ENCODE assay signal across 20 mouse cellular contexts in the genomic region with DNA sequence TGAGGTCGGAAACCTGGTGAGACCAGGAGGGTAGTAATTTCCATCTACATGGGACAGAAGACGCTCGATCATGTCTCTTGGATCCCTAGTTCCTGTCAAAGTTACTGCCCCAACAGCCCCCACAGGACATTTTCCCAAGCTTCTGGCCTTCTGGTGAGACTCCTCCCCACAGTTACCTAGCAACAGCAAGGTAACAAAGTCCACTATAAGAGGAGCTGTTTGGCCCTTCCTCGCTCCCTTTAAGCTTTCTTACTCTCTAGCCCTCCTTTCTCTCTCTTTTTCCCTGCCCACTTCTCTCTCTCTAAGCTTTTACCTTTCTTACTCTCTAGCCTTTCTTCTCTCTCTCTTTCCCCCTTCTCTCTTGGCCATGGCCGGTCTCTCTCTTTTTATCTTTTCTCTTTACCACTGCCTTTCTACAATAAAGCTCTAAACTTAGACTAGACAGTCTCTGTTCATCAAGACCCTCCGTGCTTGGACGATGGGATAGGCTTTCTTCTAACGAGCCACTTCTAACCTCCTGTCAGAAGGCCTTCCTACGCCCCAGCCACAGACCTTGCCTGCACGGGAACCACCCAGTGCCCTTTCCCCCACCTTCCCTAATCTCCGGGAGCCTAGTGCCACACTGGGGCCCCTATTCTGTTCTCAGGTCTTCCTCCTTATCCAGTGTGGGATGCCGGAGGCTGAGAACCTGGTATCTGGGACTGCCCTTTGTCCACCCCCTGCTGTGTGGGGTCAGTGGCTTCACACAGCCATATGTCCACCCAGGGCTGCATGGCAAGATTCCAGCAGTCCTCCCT. TPM values are rescaled to one million over a fixed set of nuclear protein-coding genes. Genes with fewer than 3 reads are reported as not detected.
DNase-seq lines count a peak whose midpoint lies in the region; ATAC-seq and TF ChIP-seq lines count a peak whose summit lies in the region.
"Had no signal": no experiment of that assay in that cellular context is flagged by ENCODE, and none has a peak within 500 bp of the region (broad histone marks: within the 10 kb centered on the region; RNA-seq: fewer than 3 reads in every experiment).

No protein-coding gene starts in this region.

- ATAC-seq in intestine, embryonic 14.5 days (replicated peaks; ENCODE audit: low FRiP score, low TSS enrichment, low read depth): 0 out of 2 replicates have a peak, but pooled peaks have one; percentile 23
- no peak for ATAC-seq in intestine, postnatal 0 days
- peak; percentile 81 for ATAC-seq in intestine, embryonic 15.5 days
- no peak for ATAC-seq in forebrain, postnatal 0 days
- ATAC-seq: forebrain, embryonic 14.5 days; hindbrain, postnatal 0 days had no signal

- TF ChIP-seq CTCF in intestine, postnatal 0 days (IDR thresholded peaks at IDR 0.05; ENCODE audit: low read depth): no peak
- no peak for TF ChIP-seq CTCF in forebrain, postnatal 0 days (IDR thresholded peaks at IDR 0.05; ENCODE audit: low read depth)

- no peaks in the 10 kb centered on the region for H3K27me3 ChIP-seq in intestine, embryonic 14.5 days (replicated peaks; ENCODE audit: control insufficient read depth, insufficient read depth, low read length)
- H3K27me3 ChIP-seq in intestine, postnatal 0 days (replicated peaks; ENCODE audit: control insufficient read depth, insufficient read depth, low read length): no peaks in the 10 kb centered on the region
- H3K27me3 ChIP-seq in intestine, embryonic 15.5 days (replicated peaks): no peaks in the 10 kb centered on the region
- H3K27me3 ChIP-seq in forebrain, postnatal 0 days (ENCODE audit: insufficient read depth, low read length): no peaks in the 10 kb centered on the region
- H3K27me3 ChIP-seq: hindbrain, embryonic 12.5 days had no signal

- H3K27ac ChIP-seq in intestine, embryonic 14.5 days (ENCODE audit: low read depth): no peak overlapping the region
- H3K27ac ChIP-seq in intestine, postnatal 0 days (ENCODE audit: low read depth, low read length): no peak overlapping the region
- H3K27ac ChIP-seq in intestine, embryonic 15.5 days: no peak overlapping the region
- H3K27ac ChIP-seq in forebrain, postnatal 0 days (ENCODE audit: low read depth, low read length): no peak overlapping the region
- H3K27ac ChIP-seq: embryonic facial prominence, embryonic 10.5 days; forebrain, embryonic 10.5 days; heart, adult 2 months; hindbrain, embryonic 12.5 days; hindbrain, postnatal 0 days had no signal

- no peak overlapping the region for H3K9ac ChIP-seq in intestine, embryonic 14.5 days (ENCODE audit: low read length)
- H3K9ac ChIP-seq in intestine, postnatal 0 days (ENCODE audit: low read depth, low read length): no peak overlapping the region
- H3K9ac ChIP-seq in intestine, embryonic 15.5 days: no peak overlapping the region
- H3K9ac ChIP-seq in forebrain, postnatal 0 days: no peak overlapping the region
- H3K9ac ChIP-seq: hindbrain, embryonic 12.5 days had no signal

- no peak for DNase-seq in intestine, embryonic 14.5 days (ENCODE audit: low spot score)
- DNase-seq in CD4-positive helper T cell, adult 2 months (ENCODE audit: low read depth, low spot score): peak; percentile 3
- DNase-seq in skeletal muscle tissue, adult 2 months (ENCODE audit: low read depth, low spot score): peak; percentile 0
- DNase-seq in forebrain, postnatal 0 days: no peak
- DNase-seq: adrenal gland, adult 2 months; adrenal gland, postnatal 25 days; cerebellum, adult 2 months; cerebellum, postnatal 10 days; heart, adult 2 months; heart, postnatal 4 days had no signal

- H3K9me3 ChIP-seq in intestine, embryonic 14.5 days (ENCODE audit: control insufficient read depth, low read length): no peaks in the 10 kb centered on the region
- H3K9me3 ChIP-seq in intestine, postnatal 0 days (ENCODE audit: control insufficient read depth): no peaks in the 10 kb centered on the region
- no peaks in the 10 kb centered on the region for H3K9me3 ChIP-seq in intestine, embryonic 15.5 days
- H3K9me3 ChIP-seq in forebrain, postnatal 0 days (ENCODE audit: low read length): 0 out of 2 replicates have a peak, but pooled peaks cover 5% of the 10 kb centered on the region

- no peaks in the 10 kb centered on the region for H3K36me3 ChIP-seq in intestine, embryonic 14.5 days (ENCODE audit: control insufficient read depth, insufficient read depth, low read length)
- H3K36me3 ChIP-seq in intestine, postnatal 0 days (ENCODE audit: control insufficient read depth, insufficient read depth): no peaks in the 10 kb centered on the region
- H3K36me3 ChIP-seq in intestine, embryonic 15.5 days: no peaks in the 10 kb centered on the region
- no peaks in the 10 kb centered on the region for H3K36me3 ChIP-seq in forebrain, postnatal 0 days (ENCODE audit: insufficient read depth)
- H3K36me3 ChIP-seq: embryonic facial prominence, embryonic 10.5 days; forebrain, embryonic 10.5 days; hindbrain, embryonic 12.5 days had no signal

- H3K4me2 ChIP-seq in intestine, embryonic 14.5 days (ENCODE audit: low read length): no peak overlapping the region
- no peak overlapping the region; the same call in 1 of the 2 replicates for H3K4me2 ChIP-seq in intestine, postnatal 0 days (replicated peaks; ENCODE audit: low read depth)
- no peak overlapping the region; the same call in 1 of the 2 replicates for H3K4me2 ChIP-seq in intestine, embryonic 15.5 days (replicated peaks)
- H3K4me2 ChIP-seq in forebrain, postnatal 0 days (ENCODE audit: low read depth): no peak overlapping the region
- H3K4me2 ChIP-seq: heart, embryonic 11.5 days; hindbrain, embryonic 12.5 days had no signal

- 83% methylated on average over 12 of the region's 12 CpGs for WGBS in intestine, embryonic 14.5 days
- WGBS in intestine, postnatal 0 days: 64% methylated on average over 12 of the region's 12 CpGs
- 71% methylated on average over 12 of the region's 12 CpGs for WGBS in intestine, embryonic 15.5 days
- WGBS in forebrain, postnatal 0 days: 82% methylated on average over 12 of the region's 12 CpGs

- H3K4me1 ChIP-seq in intestine, embryonic 14.5 days (replicated peaks; ENCODE audit: control insufficient read depth, insufficient read depth, low read length): no peaks in the 10 kb centered on the region
- H3K4me1 ChIP-seq in intestine, postnatal 0 days (replicated peaks; ENCODE audit: control insufficient read depth, insufficient read depth, low read length): no peaks in the 10 kb centered on the region
- H3K4me1 ChIP-seq in intestine, embryonic 15.5 days (replicated peaks): no peaks in the 10 kb centered on the region
- H3K4me1 ChIP-seq in forebrain, postnatal 0 days (ENCODE audit: insufficient read depth): no peaks in the 10 kb centered on the region
- H3K4me1 ChIP-seq: embryonic facial prominence, embryonic 10.5 days; forebrain, embryonic 10.5 days; hindbrain, embryonic 12.5 days had no signal

- H3K4me3 ChIP-seq in intestine, embryonic 14.5 days (ENCODE audit: low read depth, low read length): no peak overlapping the region
- H3K4me3 ChIP-seq in intestine, postnatal 0 days (ENCODE audit: low read depth, low read length): no peak overlapping the region
- H3K4me3 ChIP-seq in intestine, embryonic 15.5 days (replicated peaks): no peak overlapping the region
- H3K4me3 ChIP-seq in forebrain, postnatal 0 days (ENCODE audit: low read depth, low read length): no peak overlapping the region
- H3K4me3 ChIP-seq: embryonic facial prominence, embryonic 10.5 days; forebrain, embryonic 10.5 days; heart, adult 2 months; hindbrain, embryonic 12.5 days had no signal

RNA-seq across cellular contexts. Expression of gene Skint3, which starts 55.3 kb away (rescaled TPM):
- not detected in 2 replicates for polyA plus RNA-seq in intestine, embryonic 14.5 days (2014; fragmentation: Nextera tagmentation; extraction: Ambion mirVana)
- polyA plus RNA-seq in intestine, postnatal 0 days (2015; fragmentation: Nextera tagmentation; extraction: Ambion mirVana): not detected in 2 replicates
- polyA plus RNA-seq in intestine, embryonic 15.5 days (2015; fragmentation: Nextera tagmentation; extraction: Ambion mirVana): not detected in 2 replicates
- not detected in 2 replicates for total RNA-seq in forebrain, postnatal 0 days (2014; rRNA removed)
- not detected in 2 replicates for polyA plus RNA-seq in forebrain, postnatal 0 days (2015; fragmentation: Nextera tagmentation; extraction: Ambion mirVana)
- total RNA-seq: adrenal gland, postnatal 25 days; ES-E14; gastrocnemius, adult 8-10 months; heart, postnatal 4 days; hindbrain, postnatal 0 days had no signal
- polyA plus RNA-seq: adrenal gland, adult 2 months; cerebellum, adult 2 months; embryonic facial prominence, embryonic 10.5 days; forebrain, embryonic 10.5 days; forebrain, embryonic 14.5 days; heart, embryonic 11.5 days; hindbrain, embryonic 12.5 days; hindbrain, postnatal 0 days had no signal

Comparison
In these comparisons a context has a peak if more than half of its experiments do, and no peak if none do; other contexts are left out.
1. ATAC-seq: peak in intestine, embryonic 14.5 days (single experiment) and intestine, embryonic 15.5 days (single experiment); none in intestine, postnatal 0 days (single experiment) and forebrain, postnatal 0 days (single experiment).
2. DNase-seq: peak in CD4-positive helper T cell, adult 2 months (single experiment) and skeletal muscle tissue, adult 2 months (single experiment); none in intestine, embryonic 14.5 days (single experiment) and forebrain, postnatal 0 days (single experiment).